Mouse (Mus musculus): ENCODE results near the gene Tln2. TPM values are rescaled to one million over a fixed set of nuclear protein-coding genes. Genes with fewer than 3 reads are reported as not detected.

The Tln2 gene
- polyA plus RNA-seq, 1 experiment from 2014 or later: 21.1 TPM

DNA sequence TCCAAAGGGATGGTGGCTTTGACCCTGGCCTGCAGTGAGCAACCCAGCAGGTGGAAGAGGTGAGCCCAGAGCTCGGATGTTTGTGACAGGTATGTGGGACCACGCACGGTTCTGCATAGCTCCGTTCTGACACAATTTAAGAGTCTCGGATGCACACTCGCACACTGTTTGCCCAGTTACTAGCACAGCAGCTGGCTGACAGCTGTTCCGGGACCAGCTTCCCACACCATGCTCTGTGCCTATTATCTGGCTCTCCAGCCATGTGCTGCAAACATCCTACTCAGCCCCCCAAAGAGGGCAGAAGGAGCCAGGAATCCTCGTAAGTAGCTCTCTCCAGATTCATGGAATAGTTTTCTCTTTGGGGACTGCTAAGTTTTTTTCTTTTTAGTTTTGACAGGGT, 17.6 kb downstream of the Tln2 start:
- no peak for ATAC-seq (replicated peaks; ENCODE audit: low FRiP score)
- Histone ChIP-seq H3K27ac (no peak overlapping the region), H3K4me3 (replicated peaks) (no peak overlapping the region), H3K4me2 (no peak overlapping the region), H3K4me1 (peaks cover 18% of the 10 kb centered on the region), H3K27me3 (no peaks in the 10 kb centered on the region), H3K9ac (no peak overlapping the region), H3K36me3 (no peaks in the 10 kb centered on the region), H3K9me3 (replicated peaks) (no peaks in the 10 kb centered on the region)
- 78% methylated on average over 8 of the region's 8 CpGs for WGBS

- 47% methylated on average over 17 of the region's 17 CpGs for WGBS
- Histone ChIP-seq H3K9ac (no peak overlapping the region), H3K4me2 (no peak overlapping the region), H3K27me3 (no peaks in the 10 kb centered on the region), H3K27ac (no peak overlapping the region), H3K4me3 (replicated peaks) (no peak overlapping the region), H3K36me3 (no peaks in the 10 kb centered on the region), H3K4me1 (peaks cover 18% of the 10 kb centered on the region), H3K9me3 (replicated peaks) (no peaks in the 10 kb centered on the region)
- ATAC-seq (replicated peaks; ENCODE audit: low FRiP score): no peak
Observed at GRCm38 (mm10) chr9:67539776-67540706, 19.5 kb downstream of the Tln2 start.

- no peak for ATAC-seq (replicated peaks; ENCODE audit: low FRiP score)
- H3K4me2 ChIP-seq: no peak overlapping the region
- no peaks in the 10 kb centered on the region for H3K27me3 ChIP-seq
- no peak overlapping the region for H3K27ac ChIP-seq
- no peak overlapping the region for H3K9ac ChIP-seq
- H3K36me3 ChIP-seq: no peaks in the 10 kb centered on the region
- no peak overlapping the region for H3K4me3 ChIP-seq (replicated peaks)
- 71% methylated on average over 7 of the region's 7 CpGs for WGBS
- H3K9me3 ChIP-seq (replicated peaks): no peaks in the 10 kb centered on the region
- peaks cover 22% of the 10 kb centered on the region for H3K4me1 ChIP-seq
Observed at GRCm38 (mm10) chr9:67534420-67534819, 25.1 kb downstream of the Tln2 start.

DNA sequence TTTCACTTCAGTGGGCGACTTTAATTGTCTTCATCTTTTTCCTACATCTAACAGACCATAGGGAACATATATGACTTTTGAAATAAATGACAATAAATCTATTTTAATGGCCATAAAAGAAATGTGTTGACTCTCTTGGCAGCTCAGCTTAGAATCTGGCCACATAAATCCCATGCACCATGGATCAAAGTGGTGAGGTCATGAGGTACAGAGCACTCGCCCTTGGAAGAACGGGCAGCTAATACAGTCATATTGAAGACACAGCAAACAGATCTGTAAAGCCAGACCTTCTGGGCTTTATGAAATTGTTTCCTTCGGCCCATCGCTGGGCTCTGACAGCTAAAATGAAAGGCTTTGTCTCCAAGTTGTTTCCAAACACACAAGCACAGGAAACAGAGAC, 26.2 kb downstream of the Tln2 start:
- no peaks in the 10 kb centered on the region for H3K36me3 ChIP-seq
- WGBS: 26% methylated on average over 5 of the region's 5 CpGs
- peak overlapping the region; percentile 22; the same call in 1 of the 2 replicates for H3K27ac ChIP-seq
- peaks cover 22% of the 10 kb centered on the region for H3K4me1 ChIP-seq
- H3K27me3 ChIP-seq: no peaks in the 10 kb centered on the region
- H3K4me3 ChIP-seq (replicated peaks): no peak overlapping the region
- no peaks in the 10 kb centered on the region for H3K9me3 ChIP-seq (replicated peaks)
- no peak for ATAC-seq (replicated peaks; ENCODE audit: low FRiP score)
- no peak overlapping the region for H3K4me2 ChIP-seq
- no peak overlapping the region for H3K9ac ChIP-seq

- Histone ChIP-seq H3K9ac (no peak overlapping the region), H3K36me3 (no peaks in the 10 kb centered on the region), H3K4me1 (peaks cover 22% of the 10 kb centered on the region), H3K4me3 (replicated peaks) (no peak overlapping the region), H3K9me3 (replicated peaks) (no peaks in the 10 kb centered on the region), H3K27ac (peak overlapping the region; percentile 22; the same call in 1 of the 2 replicates), H3K27me3 (no peaks in the 10 kb centered on the region), H3K4me2 (no peak overlapping the region)
- WGBS: 40% methylated on average over 1 of the region's 1 CpGs
- no peak for ATAC-seq (replicated peaks; ENCODE audit: low FRiP score)
Observed at GRCm38 (mm10) chr9:67532631-67533030, 26.9 kb downstream of the Tln2 start.

GRCm38 (mm10) chr9:67529600-67529999, 29.9 kb downstream of the Tln2 start:
- no peak overlapping the region for H3K4me2 ChIP-seq
- 47% methylated on average over 5 of the region's 5 CpGs for WGBS

GRCm38 (mm10) chr9:67527726-67528125, 31.8 kb downstream of the Tln2 start:
- H3K9me3 ChIP-seq (replicated peaks): no peaks in the 10 kb centered on the region
- peaks cover 2% of the 10 kb centered on the region for H3K4me1 ChIP-seq
- no peak overlapping the region for H3K4me3 ChIP-seq (replicated peaks)
- no peak overlapping the region for H3K4me2 ChIP-seq
- 81% methylated on average over 2 of the region's 2 CpGs for WGBS
- no peaks in the 10 kb centered on the region for H3K27me3 ChIP-seq
- no peak overlapping the region for H3K27ac ChIP-seq
- H3K9ac ChIP-seq: no peak overlapping the region
- H3K36me3 ChIP-seq: no peaks in the 10 kb centered on the region
- no peak for ATAC-seq (replicated peaks; ENCODE audit: low FRiP score)

More at GRCm38 (mm10) chr9:67529600-67529999, 29.9 kb downstream of the Tln2 start:
- H3K9me3 ChIP-seq (replicated peaks): no peaks in the 10 kb centered on the region
- no peak for ATAC-seq (replicated peaks; ENCODE audit: low FRiP score)
- H3K27ac ChIP-seq: no peak overlapping the region
- H3K4me3 ChIP-seq (replicated peaks): no peak overlapping the region
- no peak overlapping the region for H3K9ac ChIP-seq
- no peaks in the 10 kb centered on the region for H3K27me3 ChIP-seq
- peaks cover 20% of the 10 kb centered on the region for H3K4me1 ChIP-seq
- no peaks in the 10 kb centered on the region for H3K36me3 ChIP-seq

DNA sequence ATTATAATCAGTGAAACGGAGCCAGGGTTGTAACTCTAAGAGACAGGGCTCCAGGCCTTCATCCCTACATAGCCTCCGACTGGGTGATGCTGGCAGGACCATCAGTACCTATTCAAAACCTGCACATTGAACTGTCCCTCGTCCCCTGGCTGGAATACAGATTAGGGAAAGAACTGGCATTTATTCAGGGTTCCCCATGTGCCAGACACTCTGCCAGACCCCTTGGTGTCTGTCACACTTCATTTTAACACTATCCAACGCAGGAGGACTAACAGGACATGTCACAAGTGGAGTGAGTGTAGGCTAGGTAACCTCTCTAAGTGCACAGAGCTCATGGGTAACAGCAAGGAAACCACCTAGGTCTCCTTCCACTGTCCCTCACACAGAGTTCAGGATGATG, 37.8 kb downstream of the Tln2 start:
- H3K9me3 ChIP-seq (replicated peaks): no peaks in the 10 kb centered on the region
- H3K9ac ChIP-seq: no peak overlapping the region
- ATAC-seq (replicated peaks; ENCODE audit: low FRiP score): no peak
- 66% methylated on average over 4 of the region's 4 CpGs for WGBS
- H3K4me2 ChIP-seq: no peak overlapping the region
- no peak overlapping the region for H3K4me3 ChIP-seq (replicated peaks)
- peaks cover 14% of the 10 kb centered on the region for H3K4me1 ChIP-seq
- H3K27ac ChIP-seq: no peak overlapping the region
- H3K27me3 ChIP-seq: no peaks in the 10 kb centered on the region
- H3K36me3 ChIP-seq: no peaks in the 10 kb centered on the region

GRCm38 (mm10) chr9:67509510-67509909, 50.0 kb downstream of the Tln2 start:
- no peaks in the 10 kb centered on the region for H3K36me3 ChIP-seq
- no peak overlapping the region for H3K4me3 ChIP-seq (replicated peaks)
- H3K4me1 ChIP-seq: peaks cover 16% of the 10 kb centered on the region
- H3K9me3 ChIP-seq (replicated peaks): no peaks in the 10 kb centered on the region
- no peak overlapping the region for H3K4me2 ChIP-seq
- no peak for ATAC-seq (replicated peaks; ENCODE audit: low FRiP score)
- WGBS: 47% methylated on average over 3 of the region's 3 CpGs
- H3K9ac ChIP-seq: no peak overlapping the region
- 0 out of 2 replicates have a peak, but pooled peaks cover 4% of the 10 kb centered on the region for H3K27me3 ChIP-seq
- no peak overlapping the region for H3K27ac ChIP-seq

GRCm38 (mm10) chr9:67504669-67505260, 54.7 kb downstream of the Tln2 start:
- no peak for ATAC-seq (replicated peaks; ENCODE audit: low FRiP score)
- WGBS: 78% methylated on average over 8 of the region's 8 CpGs
- H3K9me3 ChIP-seq (replicated peaks): no peaks in the 10 kb centered on the region
- no peak overlapping the region for H3K9ac ChIP-seq
- no peaks in the 10 kb centered on the region for H3K36me3 ChIP-seq
- H3K4me1 ChIP-seq: peaks cover 4% of the 10 kb centered on the region; the same call in 1 of the 2 replicates
- H3K27me3 ChIP-seq: 0 out of 2 replicates have a peak, but pooled peaks cover 4% of the 10 kb centered on the region
- no peak overlapping the region for H3K4me3 ChIP-seq (replicated peaks)
- H3K27ac ChIP-seq: no peak overlapping the region
- no peak overlapping the region for H3K4me2 ChIP-seq

GRCm38 (mm10) chr9:67501801-67502200, 57.7 kb downstream of the Tln2 start:
- Histone ChIP-seq H3K9ac (no peak overlapping the region), H3K36me3 (no peaks in the 10 kb centered on the region), H3K27me3 (0 out of 2 replicates have a peak, but pooled peaks cover 4% of the 10 kb centered on the region), H3K27ac (no peak overlapping the region), H3K9me3 (replicated peaks) (no peaks in the 10 kb centered on the region), H3K4me2 (no peak overlapping the region), H3K4me1 (peaks cover 17% of the 10 kb centered on the region), H3K4me3 (replicated peaks) (no peak overlapping the region)
- no peak for ATAC-seq (replicated peaks; ENCODE audit: low FRiP score)
- WGBS: 76% methylated on average over 1 of the region's 1 CpGs

GRCm38 (mm10) chr9:67496368-67496767, 63.1 kb downstream of the Tln2 start:
- 34% methylated on average over 2 of the region's 2 CpGs for WGBS
- Histone ChIP-seq H3K9me3 (replicated peaks) (no peaks in the 10 kb centered on the region), H3K27me3 (no peaks in the 10 kb centered on the region), H3K36me3 (no peaks in the 10 kb centered on the region), H3K4me1 (peaks cover 33% of the 10 kb centered on the region), H3K27ac (no peak overlapping the region), H3K9ac (no peak overlapping the region), H3K4me3 (replicated peaks) (no peak overlapping the region), H3K4me2 (no peak overlapping the region)
- ATAC-seq (replicated peaks; ENCODE audit: low FRiP score): no peak

All from kidney, embryonic 15.5 days (tissue).